Mouse (Mus musculus): Measurements from ENCODE around the gene Arl1. TPM values are rescaled to one million over a fixed set of nuclear protein-coding genes. Genes with fewer than 3 reads are reported as not detected.
"Not testable (repeated sequence)": the region's sequence is repeated elsewhere in the genome, so short reads cannot be mapped to it uniquely, and the experiment has no call there.

Gene Arl1
- polyA plus RNA-seq, 1 experiment from 2014 or later: 157 TPM

DNA sequence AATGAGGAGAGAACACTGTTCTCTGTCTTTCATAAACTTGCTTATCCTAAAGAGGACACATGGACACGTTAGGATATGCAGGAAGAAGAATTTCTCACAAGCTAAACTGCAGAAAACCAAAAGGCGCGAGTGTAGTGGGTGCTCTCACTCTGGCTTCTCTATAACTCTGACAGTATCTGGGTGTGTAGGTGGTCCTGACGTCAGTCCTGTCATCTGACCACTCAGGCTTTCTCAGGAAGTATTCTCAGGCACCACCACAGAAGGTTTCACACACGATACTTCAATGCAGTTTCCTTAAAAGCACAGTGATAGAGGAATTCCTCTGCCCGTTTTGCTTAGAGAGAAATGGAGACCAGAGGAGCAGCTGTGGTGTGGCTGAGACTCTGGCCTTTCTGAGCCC is 45.5 kb downstream of the Arl1 start:
- Histone ChIP-seq H3K27ac (no peak overlapping the region), H3K9me3 (no peaks in the 10 kb centered on the region), H3K4me1 (no peaks in the 10 kb centered on the region), H3K4me3 (no peak overlapping the region), H3K36me3 (replicated peaks) (peaks cover 90% of the 10 kb centered on the region), H3K27me3 (ENCODE audit: poor library complexity, severe bottlenecking) (no peaks in the 10 kb centered on the region)
- no peak for DNase-seq (ENCODE audit: extremely low spot score, low spot score)
- WGBS: 92% methylated on average over 6 of the region's 6 CpGs

DNA sequence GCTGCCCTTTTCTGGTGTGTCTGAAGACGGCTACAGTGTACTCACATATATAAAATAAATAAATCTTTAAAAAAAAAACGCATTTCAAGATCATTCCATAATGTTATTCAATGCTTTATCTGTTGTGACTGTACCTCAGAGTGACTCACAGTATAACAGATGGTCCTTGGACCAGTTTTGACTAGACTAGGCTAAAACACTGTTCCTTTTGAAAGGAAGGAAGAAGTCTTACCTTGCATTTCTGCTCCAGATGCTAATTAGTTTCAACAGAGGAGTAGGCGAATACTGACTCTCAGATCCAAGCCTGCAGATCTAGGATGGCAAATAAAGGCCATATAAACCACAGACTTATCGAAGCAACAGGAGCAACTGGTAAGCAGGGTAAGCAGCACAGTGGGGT is 50.1 kb downstream of the Arl1 start:
- no peak for DNase-seq (ENCODE audit: extremely low spot score, low spot score)
- no peak overlapping the region for H3K27ac ChIP-seq
- no peaks in the 10 kb centered on the region for H3K27me3 ChIP-seq (ENCODE audit: poor library complexity, severe bottlenecking)
- WGBS: 88% methylated on average over 4 of the region's 4 CpGs
- no peak overlapping the region for H3K4me3 ChIP-seq
- peaks cover 82% of the 10 kb centered on the region for H3K36me3 ChIP-seq (replicated peaks)
- no peaks in the 10 kb centered on the region for H3K9me3 ChIP-seq
- no peaks in the 10 kb centered on the region for H3K4me1 ChIP-seq

DNA sequence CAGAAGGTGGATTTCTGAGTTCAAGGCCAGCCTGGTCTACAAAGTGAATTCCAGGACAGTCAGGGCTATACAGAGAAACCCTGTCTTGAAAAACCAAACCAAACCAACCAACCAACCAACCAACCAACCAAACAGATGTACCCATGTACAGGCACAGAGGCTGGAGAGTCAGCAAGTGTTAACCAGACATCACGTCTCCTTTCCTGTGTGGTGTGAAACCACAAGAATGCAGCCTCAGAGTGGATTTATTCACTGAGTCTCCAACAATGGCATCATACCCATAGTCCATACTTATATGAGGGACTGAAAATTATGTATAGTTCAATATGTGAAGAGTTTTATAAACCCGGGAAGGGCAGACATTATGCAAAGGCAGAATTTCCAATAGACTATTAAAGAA is 52.5 kb downstream of the Arl1 start:
- not testable (repeated sequence) for DNase-seq (ENCODE audit: extremely low spot score, low spot score); H3K9me3 ChIP-seq; H3K4me3 ChIP-seq; H3K4me1 ChIP-seq; H3K27me3 ChIP-seq (ENCODE audit: poor library complexity, severe bottlenecking); H3K27ac ChIP-seq
- peaks cover 80% of the 10 kb centered on the region for H3K36me3 ChIP-seq (replicated peaks)
- 94% methylated on average over 2 of the region's 2 CpGs for WGBS

GRCm38 (mm10) chr10:88783941-88784340 is 53.3 kb downstream of the Arl1 start:
- Histone ChIP-seq H3K27ac (no peak overlapping the region), H3K4me1 (no peaks in the 10 kb centered on the region), H3K36me3 (replicated peaks) (peaks cover 75% of the 10 kb centered on the region), H3K9me3 (no peaks in the 10 kb centered on the region), H3K27me3 (ENCODE audit: poor library complexity, severe bottlenecking) (no peaks in the 10 kb centered on the region), H3K4me3 (no peak overlapping the region)
- WGBS: 94% methylated on average over 5 of the region's 5 CpGs
- no peak for DNase-seq (ENCODE audit: extremely low spot score, low spot score)

DNA sequence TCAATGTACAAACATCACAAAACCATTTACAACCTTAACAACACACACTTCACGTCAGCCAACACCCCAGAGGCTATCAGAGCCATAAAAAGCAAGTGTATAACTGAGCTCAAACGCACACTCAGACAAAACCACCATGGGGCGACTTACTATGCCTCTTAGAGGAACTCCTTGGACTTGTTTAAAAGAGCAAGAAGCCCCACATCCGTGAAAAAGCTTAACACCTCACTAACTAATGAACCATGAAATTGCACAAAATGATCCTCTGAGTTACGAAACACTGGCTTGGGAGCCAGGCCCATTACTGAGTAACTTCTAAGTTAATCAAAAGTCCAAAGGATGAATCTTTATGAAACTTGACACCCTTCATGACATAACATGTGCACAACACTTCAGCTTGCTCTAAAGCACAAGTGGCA is 53.9 kb downstream of the Arl1 start:
- Histone ChIP-seq H3K4me1 (no peaks in the 10 kb centered on the region), H3K4me3 (no peak overlapping the region), H3K9me3 (no peaks in the 10 kb centered on the region), H3K27ac (no peak overlapping the region), H3K27me3 (ENCODE audit: poor library complexity, severe bottlenecking) (no peaks in the 10 kb centered on the region), H3K36me3 (replicated peaks) (peaks cover 73% of the 10 kb centered on the region)
- WGBS: 86% methylated on average over 5 of the region's 5 CpGs
- DNase-seq (ENCODE audit: extremely low spot score, low spot score): no peak

DNA sequence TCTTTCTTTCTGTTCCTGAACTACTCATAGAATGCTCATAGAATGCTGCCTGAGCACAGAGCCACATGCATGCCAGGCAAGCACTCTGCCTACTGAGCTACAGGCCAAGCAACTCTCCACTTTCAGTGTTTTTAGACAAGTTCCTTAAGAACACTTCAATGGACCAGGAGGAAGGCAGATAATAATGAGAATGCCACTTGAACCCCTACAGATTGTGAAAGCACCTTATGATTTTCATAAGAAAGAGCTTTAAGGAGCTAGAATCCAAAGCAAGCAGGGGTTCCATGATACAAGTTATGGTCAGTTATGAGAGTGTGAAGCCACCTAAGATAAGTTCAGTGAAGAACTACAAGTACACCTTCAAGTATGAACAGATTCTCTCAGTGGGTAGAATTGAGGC is 63.0 kb downstream of the Arl1 start:
- H3K36me3 ChIP-seq (replicated peaks): peaks cover 91% of the 10 kb centered on the region

More for the DNA sequence above, 63.0 kb downstream of the Arl1 start:
- no peak overlapping the region for H3K27ac ChIP-seq
- H3K27me3 ChIP-seq (ENCODE audit: poor library complexity, severe bottlenecking): no peaks in the 10 kb centered on the region
- H3K4me3 ChIP-seq: no peak overlapping the region
- H3K9me3 ChIP-seq: no peaks in the 10 kb centered on the region
- no peaks in the 10 kb centered on the region for H3K4me1 ChIP-seq
- DNase-seq (ENCODE audit: extremely low spot score, low spot score): no peak

Other genes with a start within 250 kb of the Arl1 start
- gene Chpt1, start 226.8 kb upstream of the Arl1 start, polyA plus RNA-seq (2016; fragmentation: Nextera tagmentation; extraction: Ambion mirVana): 9.0 and 9.4 TPM in 2 replicates
- gene Mybpc1, start 125.7 kb upstream of the Arl1 start, polyA plus RNA-seq (2016; fragmentation: Nextera tagmentation; extraction: Ambion mirVana): 0.14 and 0.17 TPM in 2 replicates
- gene Spic, start 45.8 kb upstream of the Arl1 start, polyA plus RNA-seq (2016; fragmentation: Nextera tagmentation; extraction: Ambion mirVana): not detected in 2 replicates
- 25.8 and 26.5 TPM in 2 replicates for gene Utp20, start 95.9 kb downstream of the Arl1 start, polyA plus RNA-seq (2016; fragmentation: Nextera tagmentation; extraction: Ambion mirVana)
- 0.06 and 0.14 TPM in 2 replicates for gene Slc5a8, start 155.1 kb downstream of the Arl1 start, polyA plus RNA-seq (2016; fragmentation: Nextera tagmentation; extraction: Ambion mirVana)

All from forebrain, embryonic 10.5 days (tissue).